Mouse (Mus musculus) forebrain, embryonic 15.5 days (tissue): ENCODE measurements around the gene Serpina12. TPM values are rescaled to one million over a fixed set of nuclear protein-coding genes. Genes with fewer than 3 reads are reported as not detected.

Experiments used
- polyA plus RNA-seq: library from polyadenylated mRNA; unstranded; fragments of >200 nt; fragmentation: Nextera tagmentation; extraction: Ambion mirVana; gene quantifications from 2 replicates; pipeline ENCODE4 v1.2.1, GENCODE M21; 2015

Gene Serpina12
- polyA plus RNA-seq, 1 experiment from 2014 or later = not detected

Other genes starting within 250 kb of the Serpina12 start
- 3.2 TPM in 1 of 2 replicates, not detected in the other for gene Serpina1b, start 214.1 kb downstream of the Serpina12 start, polyA plus RNA-seq
- 1.8 TPM in 1 of 2 replicates, not detected in the other for gene Serpina1a, start 180.9 kb downstream of the Serpina12 start, polyA plus RNA-seq
- gene Serpina1c, start 139.6 kb downstream of the Serpina12 start, polyA plus RNA-seq = 0.82 TPM in 1 of 2 replicates, not detected in the other
- 1.5 TPM in 1 of 2 replicates, not detected in the other for gene Serpina1e, start 85.5 kb downstream of the Serpina12 start, polyA plus RNA-seq
- not detected in 2 replicates for gene Serpina11, start 54.5 kb downstream of the Serpina12 start, polyA plus RNA-seq
- not detected in 2 replicates for gene Serpina9, start 30.7 kb downstream of the Serpina12 start, polyA plus RNA-seq
- gene Serpina5, start 56.7 kb upstream of the Serpina12 start, polyA plus RNA-seq = not detected in 2 replicates
- not detected in 2 replicates for gene Serpina3a, start 68.3 kb upstream of the Serpina12 start, polyA plus RNA-seq
- not detected in 2 replicates for gene Serpina3b, start 83.6 kb upstream of the Serpina12 start, polyA plus RNA-seq
- gene Serpina3c, start 109.4 kb upstream of the Serpina12 start, polyA plus RNA-seq = not detected in 2 replicates
- gene Serpina3f, start 170.1 kb upstream of the Serpina12 start, polyA plus RNA-seq = 0.08 and 0.13 TPM in 2 replicates
- gene Serpina3g, start 191.8 kb upstream of the Serpina12 start, polyA plus RNA-seq = 0.64 TPM in 1 of 2 replicates, not detected in the other
- not detected in 2 replicates for gene Serpina3i, start 218.7 kb upstream of the Serpina12 start, polyA plus RNA-seq